Mouse (Mus musculus) gastrocnemius, postnatal 4 days (tissue): ENCODE data around the gene Podn. TPM values are rescaled to one million over a fixed set of nuclear protein-coding genes. Genes with fewer than 3 reads are reported as not detected.

Source experiments
- DNase-seq, 2 experiments: peaks; one replicate each; pipeline ENCODE4 v3.0.0; 2021 to 2022; ENCODE audit warnings: low spot score in 2 of 2, mixed read lengths in 2 of 2
- total RNA-seq, 2 experiments: library from RNA; stranded (reverse); gene quantifications; 2 replicates each; pipeline ENCODE4 v1.2.3; 2021

Gene Podn
- total RNA-seq, 2 experiments from 2014 or later, result 5.9 to 9.8 TPM

DNA sequence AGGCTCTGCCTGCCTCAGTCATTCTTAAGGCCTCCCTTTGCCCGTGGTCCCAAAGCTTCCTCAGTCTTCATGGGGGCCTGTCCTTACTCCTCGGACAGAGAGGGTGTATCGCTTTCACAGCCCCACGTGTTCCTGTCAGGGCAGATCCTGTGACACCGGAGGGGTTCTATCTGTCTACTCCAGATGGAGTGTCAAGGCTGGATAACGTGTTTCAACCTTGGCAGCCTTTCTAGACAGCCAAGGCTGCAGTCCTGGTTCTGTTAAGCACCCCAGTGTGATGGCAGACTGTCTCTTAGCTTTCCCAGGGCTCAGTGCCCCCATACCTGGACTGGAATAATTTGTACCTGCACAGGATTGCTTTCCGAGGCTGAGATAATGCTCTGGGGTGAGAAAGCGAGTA lies 87.7 kb downstream of the Podn start:
- DNase-seq, result no peak

DNA sequence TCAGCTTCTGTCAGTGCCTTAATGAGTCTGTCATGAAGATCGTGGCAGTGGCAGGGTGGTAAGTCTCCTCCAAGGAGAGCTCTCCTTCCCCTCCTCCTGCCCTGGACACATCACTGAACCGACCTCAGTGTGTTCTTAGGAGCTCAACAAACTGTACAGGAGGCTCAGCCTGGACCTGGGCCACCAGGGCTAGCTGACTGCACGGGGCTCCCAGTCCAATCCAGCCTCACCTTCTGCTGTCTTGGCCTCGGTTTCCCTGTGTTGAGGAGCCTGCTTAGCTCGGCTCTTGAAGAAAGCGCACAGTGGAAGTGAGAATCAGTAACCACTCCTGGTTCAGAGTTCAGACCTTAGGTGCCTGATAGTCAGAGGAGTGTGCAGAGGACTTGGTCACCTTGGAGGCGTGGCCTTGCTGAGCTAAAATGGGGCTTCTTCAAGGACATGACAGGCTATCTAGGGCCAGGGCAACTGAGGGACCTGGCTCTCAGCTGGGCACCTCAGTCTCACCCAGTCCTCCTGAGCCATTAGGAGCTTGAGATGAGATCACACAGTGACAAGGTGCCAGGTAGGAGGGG lies 88.6 kb downstream of the Podn start:
- no peak for DNase-seq

DNA sequence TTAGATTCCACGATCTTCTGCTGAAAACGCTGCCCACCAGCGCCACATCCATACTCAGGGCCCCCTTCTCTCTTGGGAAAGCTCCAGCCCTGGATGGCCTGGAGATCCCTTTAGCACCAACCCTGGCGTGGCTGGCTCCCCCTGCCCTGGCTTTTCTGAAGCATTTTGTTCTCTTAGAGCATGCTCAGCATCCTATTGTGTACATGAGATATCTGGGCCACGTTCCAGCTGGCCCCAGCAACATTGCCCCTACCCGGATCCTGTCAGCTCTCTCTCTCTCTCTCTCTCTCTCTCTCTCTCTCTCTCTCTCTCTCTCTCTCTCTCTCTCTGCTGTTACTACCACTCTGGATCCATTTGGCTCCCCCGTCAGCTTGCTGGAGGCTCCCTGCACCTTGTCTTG lies 90.9 kb downstream of the Podn start:
- DNase-seq, result no peak

DNA sequence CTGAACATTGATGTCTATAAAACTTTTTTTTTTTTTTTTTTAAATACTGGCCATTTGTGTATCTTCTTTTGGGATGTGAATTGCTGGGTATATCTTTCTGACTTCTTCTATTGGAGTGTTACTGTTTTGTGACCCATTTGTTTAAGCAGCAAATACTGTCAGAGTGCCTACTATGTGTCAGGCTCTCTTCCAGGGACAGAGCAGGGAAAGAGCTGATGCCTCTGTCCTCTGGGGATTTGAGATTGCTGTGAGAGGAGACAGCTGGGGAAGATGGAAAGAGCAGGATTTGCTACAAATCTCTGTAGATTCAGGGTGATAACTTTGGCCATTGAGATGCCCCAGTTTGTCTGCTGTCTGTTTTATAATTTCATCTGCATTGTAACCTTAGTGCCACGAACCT lies 96.9 kb downstream of the Podn start:
- no peak for DNase-seq

DNA sequence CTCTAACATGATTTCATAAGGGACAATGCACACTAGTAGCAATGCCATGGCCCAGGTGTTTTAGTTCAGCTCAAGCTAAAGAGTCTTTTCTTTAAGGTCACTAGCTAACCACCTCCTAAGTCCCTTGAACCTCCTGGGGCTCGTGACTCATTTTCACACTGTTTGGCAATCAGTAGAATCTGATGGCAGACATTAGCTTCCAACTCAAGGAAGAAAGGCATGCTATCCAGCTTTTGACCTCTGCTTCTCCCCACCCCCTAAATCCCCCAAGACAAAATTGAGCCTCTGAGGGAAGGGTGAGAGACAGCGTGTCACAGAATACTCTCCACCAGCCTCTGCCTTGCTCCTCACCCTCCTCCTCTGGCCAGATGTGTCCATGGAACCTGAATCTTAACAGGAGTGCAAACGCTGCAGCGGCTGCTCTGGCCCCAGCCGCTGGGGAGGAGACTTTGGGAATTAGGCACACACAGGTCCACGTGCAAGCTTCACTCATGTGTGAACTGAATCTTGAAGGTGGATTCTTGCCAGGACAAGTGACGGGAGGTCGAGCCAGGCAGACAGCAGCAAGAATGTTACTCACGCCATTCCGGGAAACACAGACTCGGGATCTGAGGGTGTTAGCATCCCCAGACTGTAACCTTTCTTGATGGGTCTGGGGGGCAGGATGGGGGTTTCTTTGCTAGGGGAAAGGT lies 97.5 kb downstream of the Podn start:
- peak in 1 of 2 experiments; percentile 54 for DNase-seq

DNA sequence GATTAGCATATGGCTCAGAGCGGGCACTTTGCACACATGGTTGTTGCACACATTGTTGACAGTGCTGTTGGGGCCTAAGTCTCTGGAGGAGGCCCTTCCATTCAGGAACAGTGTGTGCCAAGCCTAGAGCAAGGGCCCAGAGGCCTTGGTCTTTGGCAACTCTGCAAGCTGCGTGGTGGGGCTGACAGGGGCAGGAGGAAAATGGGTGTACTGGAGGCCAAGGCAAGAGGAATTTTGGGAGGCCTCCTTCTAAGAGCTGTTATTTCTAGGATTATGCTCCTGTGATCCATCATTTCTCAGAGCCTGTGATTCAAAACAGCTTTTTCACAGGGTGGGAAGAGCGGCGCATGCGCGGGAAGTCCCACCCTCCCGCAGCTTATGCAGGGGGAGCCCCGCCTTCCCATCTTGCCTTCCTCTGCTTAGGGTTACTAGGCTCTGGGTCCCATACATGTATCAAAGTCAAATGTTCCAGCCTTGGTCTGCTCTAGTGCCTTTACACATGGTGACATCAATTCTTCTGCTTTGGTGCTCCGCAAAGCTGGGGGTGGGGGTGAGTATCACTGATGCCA lies 99.7 kb downstream of the Podn start:
- no peak for DNase-seq

DNA sequence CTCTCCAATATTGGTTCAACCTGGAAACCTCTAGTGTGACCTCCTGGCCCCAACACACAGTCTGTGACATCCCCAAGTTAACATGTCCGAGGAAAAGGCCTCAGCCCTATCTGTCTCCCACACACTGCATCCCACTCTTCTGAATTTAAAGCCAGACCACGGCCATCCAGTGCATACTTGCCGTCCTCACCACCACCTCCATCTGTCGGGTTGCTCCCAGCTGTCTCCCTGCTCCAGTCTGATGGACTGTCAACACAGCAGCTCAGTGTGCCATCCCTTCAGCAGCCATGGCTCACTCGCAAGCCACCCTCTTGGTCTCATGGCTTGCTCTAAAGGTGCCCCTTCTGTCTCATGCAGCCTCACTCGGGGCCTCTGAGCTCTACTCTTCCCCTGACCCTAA lies 100.5 kb downstream of the Podn start:
- no peak for DNase-seq

DNA sequence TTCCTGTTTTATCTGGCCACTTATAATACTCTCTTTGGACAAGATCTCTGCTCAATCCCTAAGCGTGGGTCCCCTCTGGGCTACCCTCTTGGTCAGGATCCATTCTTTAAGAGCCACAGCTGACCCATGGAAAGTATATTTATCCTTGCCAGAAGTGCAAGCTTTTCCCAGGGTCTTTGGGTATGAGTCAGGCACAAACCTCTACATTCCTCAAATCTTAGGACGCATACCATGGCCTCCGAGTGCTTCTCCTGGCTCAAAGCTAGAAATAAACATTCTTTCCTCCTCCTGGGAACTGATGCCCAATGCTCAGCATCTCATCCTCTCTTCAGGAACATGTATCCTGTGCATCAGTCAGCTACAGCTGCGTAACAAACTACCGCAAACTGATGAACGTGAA lies 101.2 kb downstream of the Podn start:
- DNase-seq, result no peak

DNA sequence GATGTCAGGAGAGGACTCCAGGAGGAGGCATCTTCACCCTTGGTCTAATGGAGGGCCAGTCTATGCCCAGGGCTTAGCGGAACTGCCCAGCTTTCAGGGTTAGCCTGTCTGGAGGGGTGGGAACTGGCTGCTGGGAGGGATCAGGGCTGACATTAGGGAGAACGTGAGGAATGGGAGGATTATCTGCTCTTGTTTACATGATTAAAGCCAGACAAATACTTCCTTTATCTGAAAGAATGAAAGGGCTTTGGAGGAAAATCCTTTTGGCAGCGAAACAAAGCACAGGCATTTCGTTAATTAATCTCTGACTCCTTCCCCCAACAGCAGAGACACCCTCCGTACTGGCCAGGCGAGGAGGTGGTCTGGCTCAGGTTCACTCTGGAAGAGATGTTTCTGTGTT lies 104.4 kb downstream of the Podn start:
- DNase-seq, result no peak

DNA sequence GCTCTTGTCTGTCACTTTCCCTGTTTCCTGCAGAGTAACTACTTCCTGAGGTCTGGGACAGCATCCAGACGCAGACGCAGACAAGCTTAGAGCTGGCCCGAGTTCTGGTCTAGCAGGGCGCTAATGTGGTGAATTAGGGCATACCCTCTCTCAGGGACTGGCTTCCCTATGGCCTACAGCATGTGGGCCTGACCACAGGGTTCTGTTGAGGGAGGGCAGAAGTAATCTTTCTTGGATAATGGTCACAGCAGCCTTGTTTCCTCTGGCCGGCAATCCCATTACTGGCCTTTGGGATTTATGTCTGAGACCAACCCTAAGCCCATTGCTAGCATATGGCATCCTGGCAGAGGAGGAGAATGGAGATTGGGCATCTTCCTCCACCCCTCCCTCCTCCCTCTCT lies 105.4 kb downstream of the Podn start:
- no peak for DNase-seq

DNA sequence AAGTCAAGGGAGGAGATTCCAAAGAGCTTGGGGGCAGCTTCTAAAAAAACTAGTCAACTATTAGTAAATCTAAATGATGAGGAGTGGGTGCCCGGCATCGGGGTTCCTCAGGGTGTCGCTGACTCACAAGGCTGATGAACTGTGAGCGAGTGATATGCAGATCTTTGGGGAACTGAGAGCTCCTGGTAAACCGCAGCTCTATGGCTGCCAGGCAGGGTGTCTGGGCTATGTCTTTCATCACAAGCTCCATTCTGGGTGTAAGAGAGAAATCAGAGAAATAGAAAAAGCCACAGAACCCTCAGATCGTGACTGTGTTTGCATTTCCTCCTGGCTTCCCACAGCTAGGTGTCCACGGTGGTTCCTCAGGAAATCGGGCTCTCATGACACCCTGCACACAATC lies 107.3 kb downstream of the Podn start:
- no peak for DNase-seq

DNA sequence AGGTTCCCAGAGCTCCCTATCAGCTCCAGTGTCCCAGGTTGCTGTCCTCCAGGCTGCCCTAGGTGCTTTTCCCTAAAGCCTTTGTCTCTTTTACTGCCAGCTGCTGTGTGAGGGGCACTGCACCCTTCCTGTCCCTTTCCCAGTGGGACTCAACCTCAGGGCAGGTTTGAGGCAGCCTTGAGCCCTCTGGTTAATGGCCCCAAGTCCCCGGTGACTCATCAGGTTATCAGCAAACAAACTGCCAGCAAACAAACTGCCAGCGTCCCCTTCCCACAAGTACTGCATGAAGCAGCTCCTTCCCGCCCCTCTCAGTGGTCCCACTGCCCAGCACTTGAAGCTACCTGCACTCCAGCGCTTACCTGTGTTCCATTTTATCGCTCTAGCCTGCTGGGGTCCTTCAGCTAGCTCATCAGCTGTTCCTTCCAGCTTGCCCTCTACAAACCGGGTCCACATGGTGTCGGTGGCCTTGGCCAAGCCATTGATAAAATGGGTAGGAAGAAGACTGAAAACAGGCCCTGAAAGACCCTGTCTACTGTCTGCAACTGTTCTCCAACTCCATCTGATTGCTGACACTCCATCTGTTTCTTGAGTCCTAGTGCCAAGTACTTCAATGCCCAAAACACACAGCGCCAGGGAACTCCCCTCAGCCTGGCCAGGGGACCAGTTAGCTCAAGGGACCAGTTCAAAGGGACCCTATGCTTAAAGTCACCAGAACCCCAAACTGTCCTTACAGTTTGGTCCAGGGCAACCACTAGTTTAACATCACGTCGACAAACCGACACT lies 109.7 kb downstream of the Podn start:
- no peak for DNase-seq

DNA sequence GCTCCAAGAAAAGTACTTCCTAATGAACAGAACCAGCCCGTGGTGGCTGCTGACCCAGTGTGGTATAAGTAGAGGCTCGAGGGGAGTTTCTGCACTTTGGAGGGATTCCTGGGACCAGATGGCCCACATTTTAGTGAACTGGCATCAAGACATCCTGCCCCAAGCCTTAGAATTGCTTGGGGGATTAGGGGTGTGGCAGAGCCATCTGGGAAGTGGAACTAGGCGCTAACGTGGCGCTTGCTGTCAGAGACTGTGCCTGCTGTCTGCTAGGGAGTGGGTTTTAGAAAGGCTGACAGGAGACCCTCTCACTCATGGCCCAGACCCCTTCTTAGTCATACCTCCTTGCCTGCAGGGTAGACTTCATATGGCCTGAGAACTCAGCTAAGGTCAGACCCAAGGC lies 110.4 kb downstream of the Podn start:
- DNase-seq, result no peak

DNA sequence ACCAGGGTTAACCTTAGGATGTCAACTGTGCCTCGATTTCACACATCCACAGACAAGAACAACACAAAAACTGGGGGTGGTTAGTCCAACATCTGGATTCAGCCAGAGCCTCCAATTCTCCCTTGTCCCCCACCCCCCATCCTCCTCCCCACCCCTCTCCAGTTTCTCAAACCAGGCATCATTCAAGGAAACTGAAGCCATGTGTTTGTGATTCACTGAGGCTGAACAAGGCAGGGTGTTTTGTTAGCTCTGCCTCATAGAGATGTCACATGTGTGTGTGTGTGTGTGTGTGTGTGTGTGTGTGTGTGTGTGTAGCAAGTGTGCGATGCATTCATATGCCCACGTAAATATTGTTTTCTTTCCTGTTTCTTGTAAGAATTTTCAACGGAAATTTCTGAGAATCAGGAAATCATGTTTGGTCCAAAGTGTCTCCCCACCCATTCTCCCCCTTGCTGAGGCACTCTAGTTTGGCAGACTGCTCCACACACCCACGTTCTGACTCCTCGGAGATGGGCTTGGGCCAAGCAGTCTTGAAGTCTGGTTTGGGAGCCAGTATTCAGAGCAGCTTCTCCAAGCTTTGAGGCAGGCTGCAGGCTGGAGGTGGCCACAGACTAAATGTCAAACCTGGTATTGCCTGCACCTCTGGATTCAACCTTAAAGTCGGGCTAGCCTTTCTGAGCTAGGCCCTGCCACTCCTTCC lies 111.8 kb downstream of the Podn start:
- peak; percentile 63 to 81 for DNase-seq

DNA sequence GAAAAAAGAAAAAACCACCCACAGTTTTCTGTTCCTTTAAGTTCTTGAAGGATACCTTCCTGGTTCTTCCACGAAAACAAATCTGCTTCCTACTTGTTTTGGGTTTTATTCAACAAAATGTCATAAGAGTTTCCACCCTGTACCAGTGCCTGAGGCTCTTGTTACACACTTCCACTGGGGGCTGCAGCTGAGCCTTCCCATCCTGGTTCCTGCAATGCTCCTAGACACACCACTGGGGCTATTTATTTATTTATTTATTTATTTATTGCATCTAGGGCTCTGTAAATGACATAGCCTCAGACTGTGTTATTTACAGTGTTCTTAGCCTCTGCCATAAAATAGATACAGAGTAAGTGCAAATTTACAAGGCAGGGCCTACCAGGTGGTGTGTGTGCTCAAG lies 112.5 kb downstream of the Podn start:
- DNase-seq, result no peak

DNA sequence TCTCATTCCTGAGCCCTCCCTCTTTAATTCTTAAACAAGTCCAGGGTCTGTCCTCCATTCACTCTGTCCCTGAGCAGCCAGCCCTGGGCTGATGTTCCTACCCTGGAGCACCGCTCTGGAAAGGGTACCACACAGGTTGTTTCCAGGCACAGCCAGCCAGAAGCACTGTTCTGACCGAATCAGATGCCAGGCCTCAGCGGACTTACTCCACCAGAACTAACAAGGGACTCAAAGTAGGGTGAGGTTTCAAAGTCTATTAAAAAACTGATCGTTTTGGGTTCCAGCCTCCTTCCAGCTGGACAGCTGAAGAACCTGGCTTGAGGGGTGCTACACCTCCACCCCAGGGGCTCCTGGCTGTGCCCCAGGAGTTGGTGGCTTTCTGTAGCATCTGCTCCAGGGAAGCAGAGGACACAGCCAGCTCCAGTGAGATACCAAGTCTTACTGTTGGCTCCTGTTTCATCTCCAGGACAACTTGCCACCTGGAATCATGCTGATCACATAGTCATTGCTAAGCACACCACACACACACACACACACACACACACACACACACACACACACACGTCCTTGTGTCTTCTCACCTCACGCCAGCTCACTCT lies 116.1 kb downstream of the Podn start:
- DNase-seq, result no peak

DNA sequence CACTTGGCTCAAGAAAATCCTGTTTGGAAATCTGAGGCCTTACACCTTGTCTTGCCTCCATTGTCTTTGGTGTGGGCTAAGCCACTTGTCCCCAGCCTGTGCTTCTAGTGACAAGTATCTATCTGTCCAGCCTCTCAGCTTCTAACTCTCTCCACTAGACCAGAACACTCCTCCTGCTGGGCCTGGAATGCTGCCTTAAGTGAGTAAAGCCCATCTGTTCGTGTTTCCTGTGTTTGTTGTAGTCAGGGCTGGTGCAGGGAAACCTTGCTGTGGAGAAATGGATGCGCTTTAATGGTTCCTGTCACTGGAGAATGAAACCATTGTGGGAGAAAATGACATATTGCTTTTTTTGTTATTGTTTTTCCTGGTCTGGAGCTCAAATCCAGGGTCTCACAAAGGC lies 116.7 kb downstream of the Podn start:
- no peak for DNase-seq

DNA sequence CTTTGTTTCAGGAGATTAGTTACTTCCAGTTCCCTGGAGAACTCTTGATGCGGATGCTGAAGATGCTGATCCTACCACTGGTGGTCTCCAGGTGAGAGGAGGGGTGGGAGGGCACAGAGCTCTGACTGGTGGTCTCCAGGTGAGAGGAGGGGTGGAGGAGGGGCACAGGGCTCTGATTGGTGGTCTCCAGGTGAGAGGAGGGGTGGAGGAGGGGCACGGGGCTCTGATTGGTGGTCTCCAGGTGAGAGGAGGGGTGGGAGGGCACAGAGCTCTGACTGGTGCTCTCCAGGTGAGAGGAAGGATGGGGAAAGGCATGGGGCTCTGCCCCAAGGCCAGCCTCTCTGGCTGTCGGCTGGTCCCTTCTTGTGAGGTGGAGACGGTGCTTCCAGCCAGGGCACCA lies 118.7 kb downstream of the Podn start:
- no peak for DNase-seq

DNA sequence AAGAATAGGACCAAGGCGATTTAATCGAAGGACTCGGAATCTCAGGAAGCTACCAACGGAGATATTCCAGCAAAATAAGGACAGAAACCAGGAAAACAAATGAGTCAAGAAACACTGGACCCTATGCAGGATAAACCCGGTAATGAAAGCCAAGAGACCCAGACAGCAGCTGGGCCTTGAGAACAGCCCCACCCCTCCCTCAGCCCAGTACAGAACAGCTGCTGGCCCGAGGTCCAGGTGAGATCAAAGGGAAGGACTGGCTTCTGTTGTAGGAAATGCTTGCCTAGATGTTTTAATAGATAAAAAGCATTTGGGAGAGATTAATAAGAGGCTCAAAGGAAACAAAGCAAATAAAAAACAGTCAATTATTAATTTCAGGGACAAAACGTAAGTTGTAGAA lies 121.2 kb downstream of the Podn start:
- DNase-seq, result no peak

DNA sequence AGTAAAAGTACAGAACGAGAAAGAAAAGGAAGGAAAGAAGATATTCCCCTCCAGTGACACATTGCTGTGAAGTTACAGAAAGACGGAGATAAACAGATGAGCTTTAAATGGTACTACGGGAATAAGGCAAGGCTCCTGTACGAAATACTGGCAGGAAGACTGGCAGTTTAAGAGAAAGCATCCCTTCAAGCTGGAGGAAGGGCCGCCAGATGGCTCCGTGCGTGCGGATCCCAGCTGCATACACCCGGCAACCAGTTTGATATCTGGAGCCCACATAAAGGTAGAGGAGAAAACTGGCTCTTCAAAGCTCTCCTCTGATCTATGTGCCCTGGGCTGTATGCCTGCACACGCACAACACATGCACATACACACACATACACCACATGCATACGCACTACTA lies 121.7 kb downstream of the Podn start:
- no peak for DNase-seq

DNA sequence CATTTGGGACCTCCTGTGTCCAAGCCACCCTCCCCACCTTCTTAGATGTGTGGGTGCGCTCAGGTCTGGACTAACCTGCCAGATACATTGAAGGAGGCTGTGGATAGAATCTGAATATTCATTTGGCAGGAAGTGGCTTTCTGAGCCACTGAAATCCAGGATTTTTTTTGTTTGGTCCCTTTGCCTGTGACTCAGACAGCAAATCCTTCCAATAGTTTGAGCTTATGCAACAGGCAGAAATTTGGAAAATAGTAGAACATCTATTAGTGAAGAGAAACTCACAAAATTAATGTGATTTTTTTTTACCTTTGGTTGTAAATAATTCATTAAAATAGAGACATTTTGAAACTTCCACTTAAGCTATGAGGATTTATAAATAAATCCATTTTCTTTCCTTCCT lies 125.1 kb downstream of the Podn start:
- DNase-seq, result no peak
